Mouse (Mus musculus) ovary, postnatal 10 days (tissue): ENCODE results near the gene Mansc4.

Source experiments
- DNase-seq: peaks from one replicate; pipeline ENCODE4 v3.0.0; 2022; ENCODE audit warnings: low spot score

Gene Mansc4

DNA sequence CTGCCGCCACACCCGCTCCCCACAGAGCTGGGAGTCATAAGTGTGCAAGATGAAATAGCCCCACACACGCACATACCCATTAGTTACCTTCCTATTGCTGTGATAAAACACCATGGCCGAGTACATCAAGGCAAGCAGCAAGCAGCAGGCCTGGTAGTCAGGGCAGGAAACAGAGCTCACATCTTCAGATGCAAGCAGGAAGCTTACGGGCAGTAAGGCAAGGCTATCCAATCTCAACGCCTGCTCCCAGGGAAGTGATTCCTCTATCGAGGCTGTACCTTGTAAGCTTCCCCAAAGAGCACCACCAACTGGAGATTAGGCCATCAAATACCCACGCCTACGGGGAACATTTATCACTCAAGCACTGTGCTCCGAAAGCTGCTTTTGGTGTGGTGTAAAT is 6.9 kb downstream of the Mansc4 start:
- DNase-seq, result no peak

DNA sequence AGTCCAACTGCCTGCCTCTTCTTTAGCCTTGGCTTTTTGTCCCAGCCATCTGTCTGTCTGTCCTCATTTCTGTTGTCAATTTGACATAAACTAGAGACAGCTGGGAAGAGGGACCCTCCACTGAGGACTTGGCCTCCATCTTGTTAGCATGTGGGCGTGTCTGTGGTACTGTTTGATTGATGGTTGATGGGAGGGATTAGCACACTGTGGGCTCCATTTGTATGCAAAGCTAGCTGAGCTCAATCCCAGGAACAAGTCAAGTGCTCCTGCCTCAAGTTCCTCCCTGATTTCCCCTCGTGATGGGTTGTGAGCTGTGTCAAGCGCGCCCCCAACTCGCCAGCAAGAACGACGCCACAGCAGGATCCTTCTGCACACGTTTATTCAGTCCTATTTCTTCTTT is 10.0 kb downstream of the Mansc4 start:
- DNase-seq, result no peak

DNA sequence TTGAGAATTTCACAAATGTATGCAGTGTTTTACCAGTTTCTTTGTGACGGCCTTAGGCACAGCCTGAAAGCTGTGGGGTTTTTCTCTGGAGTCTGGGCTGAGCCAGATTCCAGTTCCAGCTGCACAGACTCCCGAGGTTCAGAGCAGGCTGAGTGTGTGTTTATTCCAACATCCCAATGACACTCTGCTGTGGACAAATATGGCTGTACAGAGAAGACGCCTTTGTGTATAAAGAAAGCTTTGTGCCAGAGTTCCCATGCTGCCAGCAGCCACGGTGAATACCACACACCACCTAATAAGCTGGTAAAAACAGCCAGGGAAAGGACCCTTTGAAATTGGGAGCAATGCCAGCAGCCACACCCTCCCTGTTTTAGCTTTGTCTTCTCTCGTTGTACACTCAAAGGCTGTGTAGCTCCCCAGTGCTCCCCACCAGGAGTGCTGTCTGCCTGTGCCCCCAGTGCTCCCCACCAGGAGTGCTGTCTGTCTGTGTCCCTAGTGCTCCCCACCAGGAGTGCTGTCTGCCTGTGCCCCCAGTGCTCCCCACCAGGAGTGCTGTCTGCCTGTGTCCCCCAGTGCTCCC is 10.9 kb downstream of the Mansc4 start:
- no peak for DNase-seq

DNA sequence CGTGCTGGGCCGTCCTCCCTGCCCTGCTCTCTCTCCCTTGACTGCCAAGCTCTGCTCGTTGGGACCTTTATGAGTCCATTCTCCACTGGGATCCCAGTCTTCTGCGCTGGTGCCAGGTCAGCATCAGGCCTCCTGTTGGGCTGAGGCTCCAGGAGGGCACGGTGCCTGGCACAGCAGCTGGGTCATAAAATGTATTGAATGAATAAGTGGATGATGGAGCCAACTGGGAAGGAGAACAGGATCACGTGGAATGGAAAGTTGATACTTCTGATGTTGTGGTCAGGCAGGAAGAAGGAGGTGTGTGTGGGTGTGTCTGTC is 21.9 kb downstream of the Mansc4 start:
- DNase-seq, result no peak

DNA sequence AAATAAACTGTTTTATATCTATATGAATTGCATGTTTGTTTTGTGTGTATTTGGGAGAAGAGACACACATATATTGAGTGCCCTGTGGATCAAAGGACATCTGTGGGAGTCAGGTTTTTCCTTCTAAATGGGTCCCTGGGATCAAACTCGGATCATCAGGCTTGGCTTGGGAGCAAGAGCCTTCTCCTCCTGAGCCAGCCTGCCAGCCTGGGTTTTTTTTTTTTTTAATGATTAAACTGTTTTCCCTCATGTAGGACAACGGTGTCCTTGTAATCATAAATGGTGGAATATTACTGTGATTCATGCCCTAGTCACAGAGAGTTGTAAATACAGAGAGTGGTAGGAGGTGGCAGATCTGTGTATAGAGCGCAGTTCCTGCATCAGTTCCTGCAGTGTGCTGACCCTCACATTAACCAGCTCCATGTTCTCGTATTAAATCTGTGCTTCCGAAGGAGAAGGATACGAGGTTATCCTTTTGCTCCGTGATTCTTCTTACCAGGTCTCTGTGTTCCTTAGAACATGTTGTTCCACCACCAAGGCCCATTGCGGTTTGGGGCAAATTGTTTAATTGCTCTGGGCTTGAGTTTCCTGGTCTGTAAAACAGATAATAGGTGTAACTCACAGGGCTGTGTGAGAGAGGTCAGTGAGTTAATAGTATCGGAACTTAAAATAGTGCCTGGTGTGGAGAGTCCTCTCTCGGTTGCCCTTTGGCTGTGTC is 22.4 kb downstream of the Mansc4 start:
- no peak for DNase-seq

DNA sequence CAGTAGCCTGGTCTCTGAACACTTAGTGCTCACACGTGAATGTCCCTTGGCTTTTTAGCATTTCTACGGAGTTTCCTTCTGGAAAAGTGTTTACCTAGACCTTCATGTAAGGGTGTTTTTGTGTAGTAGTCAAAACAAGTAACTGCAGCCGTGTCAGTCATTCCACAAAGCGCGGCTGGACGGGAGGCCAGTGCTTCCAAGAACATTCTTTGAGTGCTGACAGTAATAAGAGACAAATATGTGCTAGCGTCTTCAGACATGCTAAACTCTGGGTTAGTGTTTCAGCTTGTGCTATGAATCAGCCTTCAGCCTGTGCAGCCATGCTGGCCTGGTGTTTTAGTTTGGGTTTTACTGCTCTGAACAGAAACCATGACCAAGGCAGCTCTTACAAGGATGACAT is 24.1 kb downstream of the Mansc4 start:
- no peak for DNase-seq

DNA sequence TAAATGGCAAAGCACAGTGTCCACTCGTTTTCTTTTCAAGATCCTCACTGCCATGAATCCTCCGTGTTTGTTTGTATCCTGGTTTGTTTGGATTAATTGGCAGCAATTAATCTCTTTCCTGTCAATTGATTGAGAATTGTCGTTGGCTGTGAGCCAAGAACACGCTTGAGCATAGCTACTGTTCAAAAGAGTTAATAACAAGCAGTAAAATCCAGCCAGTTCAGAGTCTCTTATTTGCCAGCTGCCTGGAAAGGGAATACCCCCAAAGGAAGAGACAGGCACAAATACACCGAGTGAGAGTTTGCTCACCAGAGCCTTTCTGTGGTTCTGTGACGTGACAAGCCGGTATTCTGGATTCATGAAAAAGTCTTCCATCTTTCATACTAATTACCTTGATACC is 24.8 kb downstream of the Mansc4 start:
- DNase-seq, result no peak

DNA sequence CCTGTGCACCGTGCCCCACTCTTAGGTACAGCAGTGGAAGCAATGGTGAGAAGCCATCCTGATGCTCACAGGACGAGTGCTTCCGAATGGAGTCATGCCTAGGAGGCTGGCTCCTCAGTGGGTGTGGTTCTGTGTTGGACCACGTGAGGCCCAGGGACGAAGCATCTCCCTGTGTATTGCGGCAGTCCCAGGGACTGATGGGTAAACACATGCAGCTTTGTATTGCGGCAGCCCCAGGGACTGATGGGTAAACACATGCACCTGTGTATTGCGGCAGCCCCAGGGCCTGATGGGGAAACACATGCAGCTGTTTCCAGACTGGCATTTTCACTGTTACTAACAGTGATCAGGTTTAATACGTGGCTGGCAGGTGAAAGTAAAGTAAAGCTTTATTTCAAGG is 25.2 kb downstream of the Mansc4 start:
- no peak for DNase-seq

DNA sequence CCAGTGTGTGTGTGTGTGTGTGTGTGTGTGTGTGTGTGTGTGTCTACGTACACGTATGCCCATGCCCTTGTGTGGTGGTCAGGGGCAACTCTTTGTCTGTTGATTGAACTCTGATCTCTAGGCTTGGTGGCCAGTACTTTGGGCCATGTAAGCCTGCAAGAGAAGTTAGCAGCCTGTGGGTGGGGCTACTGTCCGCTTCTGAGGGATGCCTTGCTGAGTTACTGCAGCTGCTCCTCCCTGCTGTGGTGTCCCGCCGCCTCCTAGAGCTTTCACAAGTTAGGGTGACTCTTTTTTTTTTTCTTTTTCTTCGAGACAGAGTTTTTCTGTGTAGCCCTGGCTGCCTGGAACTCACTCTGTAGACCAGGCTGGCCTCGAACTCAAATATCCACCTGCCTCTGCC is 27.5 kb downstream of the Mansc4 start:
- no peak for DNase-seq

DNA sequence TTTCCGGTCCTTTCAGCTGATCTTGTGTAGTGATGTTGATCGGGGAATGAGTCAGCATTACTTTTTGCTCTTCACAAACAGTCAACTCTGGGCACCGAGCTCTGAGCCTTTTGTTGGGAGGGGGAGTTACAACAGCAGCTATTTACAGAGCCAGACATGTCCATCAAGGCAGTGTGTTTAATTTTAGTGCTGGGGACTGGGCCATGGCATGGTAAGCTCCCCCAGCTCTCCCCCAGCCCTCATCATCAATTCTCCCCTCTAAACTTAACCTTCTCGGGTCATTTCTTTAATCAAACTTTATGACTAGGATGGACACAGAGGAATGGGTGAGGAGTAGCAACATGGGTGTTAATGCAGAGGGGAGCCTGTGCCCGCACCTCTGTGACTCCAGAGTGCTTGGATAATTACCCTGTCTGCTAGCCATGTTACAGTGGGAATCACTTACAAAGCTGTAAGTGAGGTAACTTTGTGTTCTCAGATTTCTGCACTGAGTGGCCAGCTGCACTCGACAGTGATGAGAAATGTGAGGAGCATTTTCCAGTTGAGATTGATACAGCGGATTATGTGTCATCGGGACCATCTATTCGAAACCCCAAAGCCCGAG is 31.4 kb downstream of the Mansc4 start:
- no peak for DNase-seq

DNA sequence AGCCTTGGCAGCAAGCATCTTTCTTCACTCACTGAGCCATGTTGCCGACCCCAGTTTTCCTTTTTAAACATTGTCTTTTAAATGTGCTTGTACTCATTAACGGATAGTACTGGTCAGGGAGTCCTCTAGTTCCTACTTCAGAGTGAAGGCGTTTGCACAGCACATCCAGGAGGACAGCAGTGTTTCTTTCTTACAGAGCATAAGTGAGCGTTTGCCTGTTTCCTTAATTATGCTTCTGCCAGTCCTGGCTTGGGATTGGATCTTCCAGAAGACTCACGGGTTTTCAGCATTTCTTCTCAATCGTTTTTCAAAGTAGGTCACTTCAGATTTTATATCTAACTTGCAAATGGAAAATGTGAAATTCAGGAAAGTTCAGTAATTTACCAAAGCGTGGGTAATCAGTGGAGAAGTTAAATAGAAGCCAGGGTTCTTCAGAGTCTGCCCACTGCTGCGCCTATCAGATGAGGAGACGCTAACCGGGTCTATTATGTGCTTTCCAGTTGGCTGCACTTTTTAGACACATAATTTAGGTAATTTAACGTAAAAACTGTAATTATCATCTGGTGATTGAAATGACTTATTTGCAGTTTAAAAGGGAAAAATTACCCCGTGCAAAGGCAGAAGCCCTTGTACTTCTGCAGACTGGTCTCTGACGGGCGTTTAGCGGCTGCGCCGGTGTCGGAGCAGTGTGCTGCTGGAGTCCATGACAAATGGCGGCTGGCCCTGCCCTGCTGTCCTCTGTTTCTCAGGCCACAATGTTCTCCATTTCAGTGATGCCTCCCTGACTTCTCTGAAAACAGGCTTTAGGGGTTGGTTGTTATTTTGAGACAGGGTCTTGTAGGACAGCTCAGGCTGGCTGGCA is 32.8 kb downstream of the Mansc4 start:
- no peak for DNase-seq

DNA sequence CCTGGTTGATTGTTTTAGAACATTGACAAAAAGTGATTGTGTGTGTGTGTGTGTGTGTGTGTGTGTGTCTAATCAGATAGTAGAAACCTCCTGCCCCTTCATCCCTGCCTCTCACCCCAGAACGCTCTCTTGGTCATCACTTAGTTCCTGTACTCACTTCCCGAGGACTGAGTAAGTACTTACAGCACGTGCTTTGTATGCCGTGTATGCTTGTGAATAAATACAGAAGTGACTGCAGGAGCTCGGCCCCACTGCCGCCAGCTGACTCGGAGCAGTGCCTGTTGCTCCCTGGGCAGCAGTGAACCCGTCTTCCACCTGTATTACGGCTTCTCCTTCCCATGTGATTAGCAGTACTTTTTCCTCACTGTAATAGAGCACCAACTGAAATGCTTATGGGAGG is 34.4 kb downstream of the Mansc4 start:
- DNase-seq, result no peak

DNA sequence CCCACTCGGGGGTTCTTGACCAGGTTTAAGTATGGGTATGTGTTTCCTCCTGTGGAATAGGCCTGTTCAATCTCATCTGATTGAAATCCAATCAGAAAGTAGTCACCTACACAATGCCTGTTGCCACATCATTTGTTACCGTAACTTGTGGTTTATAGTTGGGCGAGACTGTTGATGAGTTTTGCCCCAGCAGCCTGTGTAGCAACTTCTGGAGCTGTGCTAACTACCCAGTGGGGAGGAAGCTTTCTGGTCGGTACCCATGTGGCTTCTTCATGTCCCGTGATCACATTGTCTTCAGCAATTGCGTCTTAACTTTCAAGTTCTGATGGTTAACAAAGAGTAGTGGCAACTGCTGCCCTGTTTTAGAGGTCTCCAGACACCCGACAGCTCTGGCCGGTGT is 35.2 kb downstream of the Mansc4 start:
- DNase-seq, result no peak

DNA sequence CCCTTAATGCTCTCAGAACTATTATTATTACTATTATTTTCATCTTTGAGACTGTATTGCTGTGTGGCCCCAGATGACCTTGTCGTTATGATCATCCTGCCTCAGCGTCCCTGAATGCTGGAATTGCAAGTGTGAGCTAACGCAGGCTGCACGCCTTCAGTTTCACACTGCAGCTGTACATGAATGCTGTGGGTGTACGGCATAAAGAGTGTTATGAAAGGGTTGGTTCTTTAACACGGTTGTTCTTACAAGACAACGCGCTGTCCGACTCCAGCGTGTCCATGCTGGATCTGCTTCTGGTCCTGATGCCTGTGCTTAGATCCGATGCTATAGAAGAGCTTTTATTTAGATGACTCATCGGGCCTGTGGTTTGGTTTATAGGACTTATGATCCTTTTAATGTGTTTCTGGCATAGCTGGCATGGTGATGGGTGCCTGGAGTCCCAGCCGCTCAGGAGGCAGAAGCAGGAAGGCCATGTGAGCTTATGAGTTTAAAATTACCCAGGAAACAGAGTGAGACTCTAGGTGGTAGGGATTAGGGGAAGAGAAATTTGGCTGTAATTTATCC is 37.5 kb downstream of the Mansc4 start:
- DNase-seq, result no peak

DNA sequence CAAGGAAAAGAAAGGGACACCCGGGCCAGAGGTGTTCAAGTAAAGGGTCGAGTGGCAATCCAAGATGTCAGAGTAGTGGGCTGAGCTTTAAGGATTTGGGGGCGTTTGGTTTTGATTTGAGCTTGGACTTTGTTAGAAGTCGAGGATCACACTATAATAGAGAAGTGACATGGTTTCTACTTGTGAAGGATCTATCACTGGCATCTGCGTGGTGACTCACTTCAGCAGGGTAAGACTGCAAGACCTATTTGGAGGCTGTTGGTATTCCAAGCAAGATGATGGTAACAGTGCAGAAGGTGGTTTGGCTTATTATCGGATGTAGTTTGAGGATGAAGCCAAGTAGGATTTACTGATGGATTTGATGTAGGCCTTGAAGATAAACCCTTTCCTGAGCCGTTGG is 43.2 kb downstream of the Mansc4 start:
- DNase-seq, result no peak

DNA sequence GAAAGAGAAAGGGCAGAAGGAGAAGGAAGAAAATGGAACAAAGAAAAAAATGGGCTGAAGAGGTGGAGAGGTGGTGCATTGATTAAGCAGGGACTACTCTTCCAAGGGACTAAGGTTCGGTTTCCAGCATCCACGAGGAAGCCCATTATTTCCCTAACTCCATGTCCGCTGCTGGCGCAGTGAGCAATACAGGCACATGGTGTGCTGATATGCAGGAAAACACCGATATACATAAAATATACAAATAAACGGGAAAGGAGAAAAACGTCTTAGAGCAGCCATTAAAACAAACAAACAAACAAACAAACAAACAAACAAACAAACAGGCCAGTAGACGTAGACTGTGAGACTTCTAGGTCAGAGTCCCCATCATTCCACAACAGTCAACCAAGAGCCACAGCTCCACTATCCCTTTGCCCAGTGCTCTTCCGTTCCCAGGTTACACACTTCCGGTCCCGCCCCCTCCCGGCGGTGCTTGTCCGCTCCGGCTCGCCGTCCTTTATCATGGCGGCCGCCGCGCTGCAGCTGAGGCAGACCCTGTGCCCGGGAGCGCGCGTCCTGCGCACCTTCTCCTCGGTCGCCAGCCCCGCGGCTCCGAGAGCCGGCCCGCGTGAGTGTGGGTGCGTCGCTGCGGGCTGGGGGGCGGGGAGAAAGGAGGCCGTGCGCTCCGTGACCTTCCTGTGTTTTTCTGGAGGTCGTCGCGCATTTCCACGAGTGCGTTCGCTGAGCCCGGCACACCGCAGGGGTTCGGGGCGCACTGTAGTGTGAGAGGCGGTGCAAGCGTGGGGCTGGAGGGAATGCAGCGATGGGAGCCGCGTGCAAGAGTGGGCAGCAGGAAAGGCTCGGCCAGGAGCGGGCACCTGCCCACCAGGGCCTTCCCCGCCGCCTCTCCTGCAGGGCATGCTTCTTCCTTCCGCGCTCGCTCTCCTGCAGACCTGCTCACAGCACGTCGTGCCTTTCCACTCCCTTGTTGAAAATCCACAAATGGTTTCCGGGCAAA is 44.2 kb downstream of the Mansc4 start, which contains the start of gene Mrps35:
Mrps35 (plus strand) TSS at position 474 of the 1,000 bp plus-strand sequence.
- peak; percentile 64 for DNase-seq

DNA sequence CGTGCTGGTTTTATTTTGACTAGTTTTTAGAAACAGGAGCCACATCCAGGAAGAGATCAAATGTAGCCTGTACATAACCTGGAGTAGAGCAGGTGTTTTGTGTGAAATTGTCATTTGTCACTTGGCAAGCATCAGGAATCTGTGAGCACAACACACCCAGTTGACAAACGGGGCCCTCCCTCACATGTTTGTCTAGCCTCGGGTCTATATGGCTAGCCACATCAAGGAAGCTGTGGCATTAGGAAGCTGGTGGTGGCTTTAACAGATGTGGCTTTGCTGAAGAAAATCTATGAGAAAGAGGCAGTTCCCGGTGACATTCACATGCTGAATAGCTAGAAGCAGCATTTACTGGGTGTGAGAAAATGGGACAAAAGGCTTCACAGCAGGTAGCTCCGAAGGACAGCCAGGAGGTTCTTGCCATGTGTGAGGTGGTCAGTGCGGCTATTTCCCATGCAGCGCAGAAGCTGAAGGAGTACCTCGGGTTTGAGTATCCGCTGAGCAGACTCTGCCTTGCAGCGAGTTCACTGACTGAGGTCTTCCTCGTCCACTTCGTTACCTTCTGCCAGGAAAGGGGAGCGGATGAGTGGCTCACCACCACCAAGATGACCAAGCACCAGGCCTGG is 54.4 kb downstream of the Mansc4 start, which contains the start of gene Rep15:
Rep15 (plus strand) TSS at position 282 of the 623 bp plus-strand sequence.
- DNase-seq, result no peak

DNA sequence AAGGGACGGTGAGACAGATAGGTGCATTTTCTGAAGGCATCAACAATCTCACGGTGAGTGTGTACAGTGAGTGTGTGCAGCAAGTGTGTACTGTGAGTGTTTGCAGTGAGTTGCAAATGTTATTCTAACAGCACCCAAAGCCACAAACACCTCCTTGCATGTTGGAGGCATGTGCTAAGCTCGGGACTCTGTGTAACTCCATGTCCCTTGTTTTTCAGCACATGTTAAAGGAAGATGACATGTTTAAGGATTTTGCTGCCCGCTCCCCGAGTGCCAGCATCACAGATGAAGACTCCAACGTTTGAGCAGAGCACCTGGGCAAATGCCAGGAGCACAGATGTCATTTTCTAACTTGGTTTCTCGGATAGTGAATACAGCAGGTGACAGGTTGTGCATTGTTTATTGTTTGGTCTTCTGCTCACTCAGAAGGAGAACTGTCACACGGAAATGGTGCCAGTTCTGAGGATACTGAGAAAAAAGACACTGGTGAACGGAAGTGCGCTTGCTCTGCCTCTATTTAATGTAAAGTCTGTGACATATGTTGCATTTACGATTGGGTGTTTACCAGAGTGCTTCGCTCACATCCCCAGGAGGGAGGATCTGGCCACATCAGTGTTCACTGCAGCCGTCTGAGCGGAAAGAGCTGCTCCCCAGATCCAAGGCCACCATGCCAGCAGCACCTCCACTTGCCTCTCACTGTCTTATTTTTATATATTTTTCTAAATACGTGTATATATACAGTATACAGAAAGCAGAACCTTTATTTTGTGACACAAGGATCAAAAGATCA is 56.5 kb downstream of the Mansc4 start:
- DNase-seq, result no peak

DNA sequence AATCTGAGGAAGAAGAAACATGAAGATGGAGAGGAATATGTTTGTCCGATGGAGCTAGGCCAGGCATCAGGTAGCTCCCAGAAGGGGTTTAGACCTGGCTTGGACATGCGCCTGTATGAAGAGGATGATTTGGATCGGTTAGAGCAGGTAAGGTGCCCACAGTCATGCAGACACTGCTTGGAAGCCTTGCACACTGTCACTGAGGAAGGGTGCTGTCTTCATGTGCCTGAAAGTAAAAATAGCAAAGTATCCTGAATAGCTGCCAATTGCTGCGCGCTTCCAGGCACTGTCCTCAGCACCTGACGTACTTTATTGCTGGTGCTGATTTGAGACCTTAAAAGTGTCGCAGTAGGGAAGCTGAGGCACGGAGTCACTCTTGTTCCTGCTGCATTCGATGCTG is 57.2 kb downstream of the Mansc4 start:
- DNase-seq, result no peak

DNA sequence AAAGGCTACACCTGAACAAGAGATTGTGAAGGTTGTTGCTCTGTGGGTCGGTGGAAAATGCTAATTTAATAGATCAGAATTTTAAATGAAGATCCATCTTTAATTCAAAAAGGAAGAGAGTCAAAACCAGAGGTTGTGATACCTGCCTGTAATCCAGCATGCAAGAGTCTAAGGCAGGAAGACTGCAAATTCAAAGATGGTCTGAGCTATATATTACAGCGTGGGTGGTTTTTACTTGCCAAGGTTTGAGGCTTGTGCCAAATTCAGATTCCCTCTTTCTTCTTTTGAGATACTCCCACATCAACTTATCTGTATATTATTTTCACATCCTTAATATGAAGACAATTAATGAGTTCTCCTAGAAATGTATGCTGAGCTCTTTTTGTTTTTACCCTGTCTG is 58.4 kb downstream of the Mansc4 start:
- no peak for DNase-seq
